Mouse (Mus musculus) gastrocnemius, postnatal 14 days (tissue): ENCODE measurements around the gene Tmem167. TPM values are rescaled to one million over a fixed set of nuclear protein-coding genes. Genes with fewer than 3 reads are reported as not detected.

Experiments used
- DNase-seq: peaks from one replicate; pipeline ENCODE4 v3.0.0; 2021; ENCODE audit warnings: mixed read lengths
- intact Hi-C: fragments of 180-260 bp; cut with DNase I; formaldehyde crosslinking; loops from one replicate; pipeline ENCODE4 v1.15.1; 2025; ENCODE audit warnings: low total_unique reads
- total RNA-seq, 2 experiments: library from RNA; stranded (reverse); gene quantifications; 2 replicates each; pipeline ENCODE4 v1.2.3; 2021

Tmem167 gene
- total RNA-seq, 2 experiments from 2014 or later, result 8.0 to 8.9 TPM

GRCm38 (mm10) chr13:90171390-90171789 lies 82.5 kb downstream of the Tmem167 start:
- DNase-seq, result no peak
- intact Hi-C loops, result no loop called here

DNA sequence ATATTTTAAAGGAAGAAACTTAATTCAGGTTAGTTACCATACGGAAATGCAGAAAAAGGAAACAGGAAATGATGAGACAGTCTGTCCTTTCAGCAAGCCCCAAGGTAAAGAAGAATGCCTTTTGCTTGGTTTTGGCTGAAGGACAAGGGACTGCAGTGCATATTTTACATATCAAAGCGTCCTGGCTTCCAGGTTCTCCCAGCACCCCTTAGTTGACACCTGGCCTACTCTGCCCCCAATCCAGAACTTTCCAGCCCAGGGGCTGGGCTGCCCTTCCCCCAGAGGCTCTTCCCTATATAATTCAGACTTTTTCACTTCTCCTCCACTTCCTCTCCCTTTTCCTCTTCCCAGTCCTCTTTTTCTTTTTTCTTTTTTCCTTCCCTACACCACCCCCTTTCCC lies 86.7 kb downstream of the Tmem167 start:
- intact Hi-C loops, result no loop called here
- no peak for DNase-seq

GRCm38 (mm10) chr13:90182262-90182661 lies 93.3 kb downstream of the Tmem167 start:
- intact Hi-C loops, result no loop called here
- no peak for DNase-seq

DNA sequence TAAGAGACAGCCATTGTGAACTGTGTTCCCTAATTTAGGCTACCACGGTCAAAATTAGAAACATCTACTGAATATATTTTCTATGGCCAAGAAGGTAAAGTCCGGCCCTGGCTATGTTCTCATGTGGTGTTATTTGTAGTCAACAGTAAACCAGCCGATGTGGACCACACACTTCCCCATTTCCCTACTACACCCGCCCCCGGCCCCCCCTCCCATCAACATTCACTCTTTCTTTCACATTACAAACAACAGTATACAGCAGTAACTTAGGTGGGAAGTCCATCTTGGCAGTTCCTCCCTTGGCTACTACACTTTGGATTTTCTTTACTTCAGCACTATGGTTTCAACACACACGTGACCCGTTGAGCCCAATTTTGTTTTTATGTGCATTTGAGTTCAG lies 94.6 kb downstream of the Tmem167 start:
- intact Hi-C loops, result no loop called here

DNA sequence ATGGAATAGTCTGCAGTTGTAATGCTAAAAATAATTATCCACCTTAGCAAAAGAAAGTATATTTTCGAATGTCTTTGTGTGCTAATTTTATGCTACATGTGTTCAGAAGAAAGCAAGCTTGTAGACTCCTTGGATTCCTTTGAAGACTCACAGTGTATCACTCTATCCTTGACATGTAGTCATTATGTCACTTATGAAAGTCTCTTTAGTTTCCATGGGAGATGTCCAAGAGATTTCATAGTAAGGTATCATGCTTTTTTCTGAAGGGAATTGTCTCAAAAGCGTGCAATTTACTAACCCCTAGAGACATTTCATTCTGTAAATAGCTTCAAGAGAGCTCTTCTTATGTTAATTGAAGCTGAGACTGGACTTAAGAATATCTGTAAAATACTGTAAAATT lies 97.8 kb downstream of the Tmem167 start:
- DNase-seq, result no peak
- intact Hi-C loops, result no loop called here

More for the DNA sequence above, 94.6 kb downstream of the Tmem167 start:
- DNase-seq, result no peak

- intact Hi-C loops, result no loop called here
These were observed 99.1 kb downstream of the Tmem167 start for GRCm38 (mm10) chr13:90188021-90188420.

DNA sequence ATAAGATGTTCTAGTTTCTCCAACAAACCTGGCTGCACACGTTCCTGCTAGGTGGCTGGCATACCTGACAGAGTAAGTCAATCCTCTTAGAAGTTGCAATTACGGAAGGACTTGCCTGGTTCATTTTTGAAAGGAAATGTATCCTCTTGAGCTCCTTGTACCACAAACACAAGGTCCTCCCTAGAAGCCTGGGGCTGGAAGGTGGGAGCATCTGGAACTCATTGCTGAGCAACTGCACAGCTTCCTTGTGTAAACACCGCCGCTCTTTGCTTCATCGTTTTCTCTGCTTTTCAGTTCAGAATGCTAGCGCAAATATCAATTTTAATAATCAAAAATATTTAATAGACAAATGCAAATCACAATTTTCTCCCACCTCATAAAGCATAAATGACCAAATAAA lies 102.9 kb downstream of the Tmem167 start:
- DNase-seq, result no peak
- intact Hi-C loops, result no loop called here

More at GRCm38 (mm10) chr13:90188021-90188420, 99.1 kb downstream of the Tmem167 start:
- DNase-seq, result no peak

Other genes with a start within 250 kb of the Tmem167 start
- 1 to 10 TPM; 6.6 to 8.7 TPM for gene Xrcc4, start 485 bp downstream of the Tmem167 start, total RNA-seq